ENCODE assay signal across 8 mouse cellular contexts in the genomic region with DNA sequence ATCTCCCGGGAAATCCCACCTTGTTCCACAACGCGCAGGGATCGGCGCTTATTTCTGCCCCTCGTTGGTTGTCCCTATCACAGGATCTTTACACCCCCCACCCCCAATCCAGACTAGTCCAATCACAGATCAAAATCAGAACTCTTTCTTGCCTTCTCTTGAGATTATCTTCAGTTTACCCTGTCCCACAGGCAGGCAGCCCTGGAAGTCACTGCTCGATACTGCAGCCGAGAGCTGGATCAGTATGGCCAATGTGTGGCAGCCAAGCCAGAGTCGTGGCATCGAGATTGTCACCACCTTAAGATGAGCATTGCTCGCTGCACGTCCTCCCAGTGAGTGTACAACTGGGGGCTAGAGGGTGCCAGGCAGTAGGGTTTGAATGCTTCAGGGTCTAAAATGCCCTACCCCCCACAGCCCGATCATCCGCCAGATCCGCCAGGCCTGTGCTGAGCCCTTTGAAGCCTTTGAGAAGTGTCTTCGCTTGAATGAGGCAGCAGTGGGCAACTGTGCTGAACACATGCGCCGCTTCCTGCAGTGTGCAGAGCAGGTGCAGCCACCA. TPM values are rescaled to one million over a fixed set of nuclear protein-coding genes. Genes with fewer than 3 reads are reported as not detected.
A peak's percentile ranks its signal among the peaks of the same experiment; 100 is the strongest.
DNase-seq lines count a peak whose midpoint lies in the region; ATAC-seq and TF ChIP-seq lines count a peak whose summit lies in the region.

No protein-coding gene starts in this region.

- H3K9ac ChIP-seq in embryonic facial prominence, embryonic 12.5 days = peak overlapping the region; percentile 45
- H3K9ac ChIP-seq in hindbrain, embryonic 15.5 days = peak overlapping the region; percentile 51
- H3K9ac ChIP-seq in lung, embryonic 14.5 days = peak overlapping the region; percentile 83

- TF ChIP-seq POLR2A in small intestine, adult 2 months (IDR thresholded peaks at IDR 0.05; ENCODE audit: low read depth, low read length) = no peak

- H3K27ac ChIP-seq in heart, embryonic 10.5 days = peak overlapping the region; percentile 93
- H3K27ac ChIP-seq in embryonic facial prominence, embryonic 12.5 days = peak overlapping the region; percentile 91
- H3K27ac ChIP-seq in hindbrain, embryonic 15.5 days (replicated peaks) = peak overlapping the region; percentile 84
- H3K27ac ChIP-seq in lung, embryonic 14.5 days (ENCODE audit: low read depth) = peak overlapping the region; percentile 95
- H3K27ac ChIP-seq in small intestine, adult 2 months (ENCODE audit: insufficient read depth, low read depth, low read length) = peak overlapping the region; percentile 57

- H3K4me1 ChIP-seq in heart, embryonic 10.5 days = peaks cover 19% of the 10 kb centered on the region; the same call in 1 of the 2 replicates
- peaks cover 40% of the 10 kb centered on the region for H3K4me1 ChIP-seq in G1E (ENCODE audit: insufficient read depth, low read depth, low read length)
- H3K4me1 ChIP-seq in embryonic facial prominence, embryonic 12.5 days = peaks cover 7% of the 10 kb centered on the region
- H3K4me1 ChIP-seq in hindbrain, embryonic 15.5 days (replicated peaks) = peaks cover 16% of the 10 kb centered on the region
- H3K4me1 ChIP-seq in lung, embryonic 14.5 days (ENCODE audit: insufficient read depth) = peaks cover 7% of the 10 kb centered on the region
- H3K4me1 ChIP-seq in small intestine, adult 2 months (ENCODE audit: control insufficient read depth, insufficient read depth, insufficient read length, low read length) = peaks cover 10% of the 10 kb centered on the region

- TF ChIP-seq CTCF in G1E (IDR thresholded peaks at IDR 0.05; ENCODE audit: low read depth, low read length) = no peak
- TF ChIP-seq CTCF in lung, embryonic 14.5 days (IDR thresholded peaks at IDR 0.05; ENCODE audit: low read depth) = no peak
- no peak for TF ChIP-seq CTCF in small intestine, adult 2 months (IDR thresholded peaks at IDR 0.05; ENCODE audit: extremely low read depth, insufficient read length, insufficient replicate concordance, low read depth, low read length)

- no peak for ATAC-seq in G1E (ENCODE audit: extremely low read depth, insufficient number of reproducible peaks, low FRiP score, poor library complexity, severe bottlenecking)
- peak; percentile 25; the same call in 1 of the 2 replicates for ATAC-seq in embryonic facial prominence, embryonic 12.5 days (ENCODE audit: insufficient number of reproducible peaks, insufficient read depth, low FRiP score, low TSS enrichment)
- ATAC-seq in hindbrain, embryonic 15.5 days (ENCODE audit: low FRiP score, low read depth) = peak; percentile 46; the same call in 1 of the 2 replicates
- peak; percentile 35 for ATAC-seq in lung, embryonic 14.5 days (ENCODE audit: insufficient read depth)
- no peak for ATAC-seq in granulocyte monocyte progenitor cell, adult 5-6 weeks (replicated peaks; ENCODE audit: poor library complexity, severe bottlenecking)

- H3K27me3 ChIP-seq in heart, embryonic 10.5 days (ENCODE audit: insufficient read depth, poor library complexity, severe bottlenecking) = no peaks in the 10 kb centered on the region
- no peaks in the 10 kb centered on the region for H3K27me3 ChIP-seq in G1E (ENCODE audit: insufficient read depth, low read length)
- H3K27me3 ChIP-seq in embryonic facial prominence, embryonic 12.5 days = no peaks in the 10 kb centered on the region
- no peaks in the 10 kb centered on the region for H3K27me3 ChIP-seq in hindbrain, embryonic 15.5 days
- H3K27me3 ChIP-seq in lung, embryonic 14.5 days (ENCODE audit: insufficient read depth, low read length) = no peaks in the 10 kb centered on the region
- H3K27me3 ChIP-seq in small intestine, adult 2 months (ENCODE audit: control insufficient read depth, insufficient read depth, low read length) = no peaks in the 10 kb centered on the region

- 37% methylated on average over 18 of the region's 18 CpGs for WGBS in heart, embryonic 10.5 days
- 39% methylated on average over 18 of the region's 18 CpGs for WGBS in embryonic facial prominence, embryonic 12.5 days
- 28% methylated on average over 18 of the region's 18 CpGs for WGBS in hindbrain, embryonic 15.5 days
- 34% methylated on average over 18 of the region's 18 CpGs for WGBS in lung, embryonic 14.5 days
- 28% methylated on average over 18 of the region's 18 CpGs for WGBS in small intestine, adult 2 months

- DNase-seq in heart, embryonic 10.5 days (ENCODE audit: low spot score) = no peak
- DNase-seq in heart, postnatal 4 days = no peak
- DNase-seq in G1E (ENCODE audit: low spot score) = no peak
- DNase-seq in lung, embryonic 14.5 days = peak; percentile 15

- H3K4me3 ChIP-seq in heart, embryonic 10.5 days = peak overlapping the region; percentile 82
- H3K4me3 ChIP-seq in G1E (ENCODE audit: low read depth, low read length) = peak overlapping the region; percentile 74
- peak overlapping the region; percentile 66 for H3K4me3 ChIP-seq in embryonic facial prominence, embryonic 12.5 days
- H3K4me3 ChIP-seq in hindbrain, embryonic 15.5 days = peak overlapping the region; percentile 57
- H3K4me3 ChIP-seq in lung, embryonic 14.5 days (ENCODE audit: low read depth, low read length) = peak overlapping the region; percentile 69
- H3K4me3 ChIP-seq in small intestine, adult 2 months (ENCODE audit: low read depth, low read length) = peak overlapping the region; percentile 84

- H3K9me3 ChIP-seq in heart, embryonic 10.5 days = no peaks in the 10 kb centered on the region
- H3K9me3 ChIP-seq in G1E (replicated peaks) = no peaks in the 10 kb centered on the region
- H3K9me3 ChIP-seq in embryonic facial prominence, embryonic 12.5 days = 0 out of 2 replicates have a peak, but pooled peaks cover 7% of the 10 kb centered on the region
- H3K9me3 ChIP-seq in hindbrain, embryonic 15.5 days = 0 out of 2 replicates have a peak, but pooled peaks cover 2% of the 10 kb centered on the region
- no peaks in the 10 kb centered on the region; the same call in 1 of the 2 replicates for H3K9me3 ChIP-seq in lung, embryonic 14.5 days (ENCODE audit: low read depth, low read length)

- peaks cover 58% of the 10 kb centered on the region for H3K36me3 ChIP-seq in heart, embryonic 10.5 days
- H3K36me3 ChIP-seq in G1E (replicated peaks) = peaks cover 73% of the 10 kb centered on the region
- H3K36me3 ChIP-seq in embryonic facial prominence, embryonic 12.5 days = peaks cover 46% of the 10 kb centered on the region
- H3K36me3 ChIP-seq in hindbrain, embryonic 15.5 days = peaks cover 39% of the 10 kb centered on the region
- peaks cover 48% of the 10 kb centered on the region for H3K36me3 ChIP-seq in lung, embryonic 14.5 days (ENCODE audit: insufficient read depth)
- peaks cover 22% of the 10 kb centered on the region for H3K36me3 ChIP-seq in small intestine, adult 2 months (ENCODE audit: control insufficient read depth, insufficient read depth, low read length)

- peak overlapping the region; percentile 75 for H3K4me2 ChIP-seq in embryonic facial prominence, embryonic 12.5 days (replicated peaks)
- peak overlapping the region; percentile 77 for H3K4me2 ChIP-seq in hindbrain, embryonic 15.5 days
- H3K4me2 ChIP-seq in lung, embryonic 14.5 days = peak overlapping the region; percentile 90

RNA-seq across cellular contexts. Expression of a gene that starts 0.6 kb away (rescaled TPM):
- 21.9 and 22.0 TPM in 2 replicates for polyA plus RNA-seq in heart, embryonic 10.5 days (2016; fragmentation: Nextera tagmentation; extraction: Ambion mirVana)
- 10 to 100 TPM in 1 of 2 experiments, 1 to 10 TPM in 1; 9.6 to 10.6 TPM for total RNA-seq in heart, postnatal 4 days (2021)
- total RNA-seq in G1E (2014; fragmentation: Nextera tagmentation) (65.3 and 70.6 TPM in 2 replicates), G1E (2017) (33.9 and 39.1 TPM in 2 replicates)
- polyA plus RNA-seq in G1E (2012) = 9.0 and 63.3 TPM in 2 replicates
- 24.7 and 27.2 TPM in 2 replicates for polyA plus RNA-seq in embryonic facial prominence, embryonic 12.5 days (2016; fragmentation: Nextera tagmentation; extraction: Ambion mirVana)
- polyA plus RNA-seq in hindbrain, embryonic 15.5 days (2015; fragmentation: Nextera tagmentation; extraction: Ambion mirVana) = 19.8 and 20.6 TPM in 2 replicates
- 25.7 and 28.2 TPM in 2 replicates for polyA plus RNA-seq in lung, embryonic 14.5 days (2014; fragmentation: Nextera tagmentation; extraction: Ambion mirVana)
- 9.7 and 21.0 TPM in 2 replicates for polyA plus RNA-seq in small intestine, adult 2 months (2012; rRNA removed)
- 18.4 and 18.6 TPM in 2 replicates for total RNA-seq in granulocyte monocyte progenitor cell, adult 5-6 weeks (2014; fragmentation: Nextera tagmentation)
- 17.4 and 22.2 TPM in 2 replicates for total RNA-seq in granulocyte monocyte progenitor cell, adult 5-6 weeks (2017)

RNA-seq across cellular contexts. Expression of a gene that starts 29.3 kb away (rescaled TPM):
- 25.8 and 35.5 TPM in 2 replicates for polyA plus RNA-seq in heart, embryonic 10.5 days (2016; fragmentation: Nextera tagmentation; extraction: Ambion mirVana)
- 10 to 100 TPM; 14.3 to 15.5 TPM for total RNA-seq in heart, postnatal 4 days (2021)
- total RNA-seq in G1E (2014; fragmentation: Nextera tagmentation) = 29.3 and 40.5 TPM in 2 replicates
- total RNA-seq in G1E (2017) = 40.0 and 42.6 TPM in 2 replicates
- polyA plus RNA-seq in G1E (2012) = 22.5 and 25.3 TPM in 2 replicates
- 33.2 and 33.6 TPM in 2 replicates for polyA plus RNA-seq in embryonic facial prominence, embryonic 12.5 days (2016; fragmentation: Nextera tagmentation; extraction: Ambion mirVana)
- 16.0 and 17.0 TPM in 2 replicates for polyA plus RNA-seq in hindbrain, embryonic 15.5 days (2015; fragmentation: Nextera tagmentation; extraction: Ambion mirVana)
- 22.6 and 28.5 TPM in 2 replicates for polyA plus RNA-seq in lung, embryonic 14.5 days (2014; fragmentation: Nextera tagmentation; extraction: Ambion mirVana)
- 6.9 and 7.6 TPM in 2 replicates for polyA plus RNA-seq in small intestine, adult 2 months (2012; rRNA removed)
- total RNA-seq in granulocyte monocyte progenitor cell, adult 5-6 weeks (2014; fragmentation: Nextera tagmentation) = 43.2 and 56.1 TPM in 2 replicates
- 47.1 and 49.7 TPM in 2 replicates for total RNA-seq in granulocyte monocyte progenitor cell, adult 5-6 weeks (2017)

Comparison
In these comparisons a context has a peak if more than half of its experiments do, and no peak if none do; other contexts are left out.
1. ATAC-seq: peak in embryonic facial prominence, embryonic 12.5 days (single experiment), hindbrain, embryonic 15.5 days (single experiment) and lung, embryonic 14.5 days (single experiment); none in G1E (single experiment) and granulocyte monocyte progenitor cell, adult 5-6 weeks (single experiment).
2. Peak in every context shown above with its lines, with median percentiles within 50 percentile points of each other: H3K27ac ChIP-seq, H3K4me3 ChIP-seq, H3K4me2 ChIP-seq and H3K9ac ChIP-seq.